Mouse (Mus musculus): Measurements from ENCODE around the gene Smad3.

Smad3 gene

GRCm38 (mm10) chr9:63614018-63614985, 143.5 kb downstream of the Smad3 start:
- no peak for DNase-seq

DNA sequence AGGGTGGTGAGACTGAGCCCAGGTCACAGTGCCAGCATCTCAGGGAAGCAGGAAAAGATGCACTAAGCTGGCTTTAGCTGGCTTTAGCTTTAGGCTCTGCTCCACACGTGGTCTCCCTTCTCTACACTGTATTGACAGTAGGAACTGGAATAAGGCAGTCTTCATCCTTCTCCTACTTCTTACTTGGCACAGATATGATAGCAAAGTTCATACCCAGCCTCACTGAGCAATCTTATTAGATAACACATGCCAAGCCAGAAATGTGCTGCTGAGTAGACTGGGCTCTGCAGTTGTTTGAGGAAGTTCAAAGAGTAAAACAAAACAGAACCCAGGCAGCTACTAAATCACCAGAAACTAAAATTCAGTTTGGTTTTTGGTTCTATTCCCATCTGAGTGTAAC, 144.2 kb downstream of the Smad3 start:
- DNase-seq = no peak

GRCm38 (mm10) chr9:63612565-63613515, 145.0 kb downstream of the Smad3 start:
- DNase-seq = peak; percentile 49

DNA sequence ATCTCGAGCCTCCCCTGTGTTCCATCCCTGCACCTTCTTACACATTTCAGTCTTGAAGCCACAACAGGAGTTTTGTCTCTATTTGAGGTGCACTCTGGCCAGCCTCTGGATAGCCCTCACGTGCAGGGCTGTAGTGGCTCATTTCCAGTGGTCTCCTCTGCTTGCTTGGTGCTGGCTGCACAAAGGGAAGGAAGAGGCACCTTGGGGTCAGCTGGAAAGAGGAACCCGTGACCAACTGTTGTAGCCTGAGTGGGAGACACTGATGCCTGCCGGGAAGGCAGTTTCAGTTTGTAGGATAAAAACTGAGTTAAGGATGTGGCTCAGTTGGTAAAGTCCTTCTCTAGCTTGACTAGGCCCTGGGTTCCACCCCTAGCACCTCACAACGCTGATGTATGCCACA, 145.8 kb downstream of the Smad3 start:
- DNase-seq = no peak

GRCm38 (mm10) chr9:63610841-63611366, 146.9 kb downstream of the Smad3 start:
- no peak for DNase-seq

- DNase-seq = no peak
These were observed 147.6 kb downstream of the Smad3 start for GRCm38 (mm10) chr9:63610231-63610630.

DNA sequence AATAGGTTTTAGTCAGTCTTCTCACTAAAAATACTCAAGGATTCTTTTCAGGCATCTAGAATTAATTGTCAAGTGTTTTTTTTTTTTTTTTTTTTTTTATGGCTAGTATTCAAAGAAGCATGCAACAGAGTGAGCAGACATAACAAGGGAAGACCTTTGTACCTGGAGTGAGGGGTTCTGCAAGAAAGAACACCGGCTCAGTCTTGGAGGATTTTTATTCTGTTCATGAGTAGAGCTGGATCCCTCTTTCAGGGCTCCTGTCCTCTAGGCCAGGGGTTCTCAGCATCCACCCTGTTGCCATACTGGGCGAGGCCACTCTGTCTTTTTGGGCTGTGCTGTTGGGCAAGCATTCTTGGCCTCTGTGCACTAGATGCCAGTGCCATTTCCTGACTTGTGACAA, 148.0 kb downstream of the Smad3 start:
- no peak for DNase-seq

DNA sequence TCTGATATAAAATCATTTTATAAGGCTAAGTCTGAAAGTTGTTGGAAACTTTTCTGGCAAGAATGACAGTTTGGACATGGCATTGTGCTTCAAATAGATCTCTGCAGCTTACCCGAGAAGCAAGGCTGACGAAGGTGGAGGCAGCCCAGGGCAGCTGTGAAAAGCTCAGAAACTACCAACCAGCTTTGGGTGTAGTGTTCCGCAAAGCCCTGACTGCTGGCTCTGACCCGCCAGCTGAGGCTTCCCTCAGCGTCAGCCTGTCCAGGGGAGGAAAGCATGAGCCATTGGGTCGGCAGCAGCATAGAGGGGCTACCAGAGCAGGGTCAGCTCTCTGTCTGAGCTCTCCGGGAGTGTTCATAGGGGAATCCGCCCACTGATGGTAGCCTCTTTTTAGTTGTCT, 148.5 kb downstream of the Smad3 start:
- no peak for DNase-seq

GRCm38 (mm10) chr9:63608006-63608405, 149.8 kb downstream of the Smad3 start:
- DNase-seq = no peak

GRCm38 (mm10) chr9:63606594-63606993, 151.2 kb downstream of the Smad3 start:
- no peak for DNase-seq

- DNase-seq = peak; percentile 43
These were observed 153.9 kb downstream of the Smad3 start for GRCm38 (mm10) chr9:63603849-63604248.

- DNase-seq = peak; percentile 96
These were observed 155.5 kb downstream of the Smad3 start, which contains the start of the genes Iqch and Aagab for GRCm38 (mm10) chr9:63602043-63602939. Iqch (minus strand) TSS chr9:63602493. Aagab (plus strand) TSS chr9:63602660.
